Mouse (Mus musculus): ENCODE results near the gene Trabd. TPM values are rescaled to one million over a fixed set of nuclear protein-coding genes. Genes with fewer than 3 reads are reported as not detected.
A peak's percentile ranks its signal among the peaks of the same experiment; 100 is the strongest.

Trabd gene
- polyA plus RNA-seq, 1 experiment from 2014 or later, result 34.8 TPM

DNA sequence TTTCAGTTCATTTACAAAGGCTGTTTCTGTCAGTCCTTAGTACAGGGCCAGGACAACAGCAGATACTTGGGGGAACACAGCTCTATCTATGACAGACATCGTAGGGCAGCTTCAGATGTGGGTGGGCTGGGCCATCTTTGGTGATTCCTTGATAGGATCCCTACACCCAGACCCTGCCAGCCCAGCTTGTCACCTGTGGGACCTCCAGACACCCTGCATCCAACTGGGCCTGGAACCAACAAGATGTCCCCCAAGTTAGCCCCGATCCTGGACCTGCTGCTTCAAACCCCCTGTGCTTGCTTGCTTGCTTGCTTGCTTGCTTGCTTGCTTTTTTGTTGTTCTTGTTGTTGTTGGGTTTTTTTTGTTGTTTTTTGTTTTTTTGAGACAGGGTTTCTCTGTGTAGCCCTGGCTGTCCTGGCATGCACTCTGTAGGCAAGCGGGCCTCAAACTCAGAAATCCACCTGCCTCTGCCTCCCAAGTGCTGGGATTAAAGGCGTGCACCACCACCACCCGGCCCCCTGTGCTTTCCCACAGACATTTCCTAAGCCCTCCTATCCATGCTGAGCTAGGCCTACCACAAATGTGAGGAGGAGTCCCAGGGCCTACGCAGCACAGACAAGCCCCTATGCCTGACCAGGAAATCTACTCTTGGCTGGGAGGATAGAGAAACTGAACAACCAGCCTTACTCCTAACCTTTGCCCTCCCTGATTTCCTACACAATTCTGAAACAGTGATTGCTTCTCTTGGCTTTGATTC is 13.0 kb upstream of the Trabd start:
- 79% methylated on average over 6 of the region's 6 CpGs for WGBS
- no peak overlapping the region for H3K4me3 ChIP-seq (ENCODE audit: low read depth, low read length)
- H3K27ac ChIP-seq (ENCODE audit: low read depth, low read length), result no peak overlapping the region
- H3K4me1 ChIP-seq (replicated peaks; ENCODE audit: control insufficient read depth, insufficient read depth, low read length), result no peaks in the 10 kb centered on the region
- no peak overlapping the region for H3K4me2 ChIP-seq
- DNase-seq (ENCODE audit: low spot score) (no peak), ATAC-seq (replicated peaks; ENCODE audit: low FRiP score) (no peak)
- no peaks in the 10 kb centered on the region for H3K36me3 ChIP-seq (ENCODE audit: control insufficient read depth, insufficient read depth, low read length)
- H3K9me3 ChIP-seq (ENCODE audit: control insufficient read depth, low read length), result no peaks in the 10 kb centered on the region
- H3K27me3 ChIP-seq (replicated peaks; ENCODE audit: control insufficient read depth, insufficient read depth, low read length), result peaks cover 73% of the 10 kb centered on the region
- no peak overlapping the region for H3K9ac ChIP-seq (ENCODE audit: low read depth, low read length)

DNA sequence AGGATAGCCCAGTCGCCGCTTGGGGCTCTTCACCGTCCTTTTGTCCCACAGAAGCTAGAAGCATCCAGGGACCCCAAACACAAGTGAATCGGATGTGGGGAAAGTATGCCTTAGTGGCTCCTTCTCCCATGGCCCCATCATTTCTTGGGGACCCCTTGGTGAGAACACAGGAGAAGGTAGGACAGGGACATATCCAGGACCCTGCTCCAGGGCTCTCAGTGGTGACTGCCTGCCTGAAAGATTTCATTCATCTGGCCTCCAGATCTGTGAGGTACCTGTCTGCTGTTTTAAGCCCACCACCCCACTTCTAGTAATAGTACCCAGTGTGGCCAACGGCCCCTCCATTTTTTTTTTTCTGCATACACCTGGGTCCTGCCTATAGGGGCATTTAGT is 12.4 kb upstream of the Trabd start:
- Histone ChIP-seq H3K27me3 (replicated peaks; ENCODE audit: control insufficient read depth, insufficient read depth, low read length) (peaks cover 79% of the 10 kb centered on the region), H3K9ac (ENCODE audit: low read depth, low read length) (no peak overlapping the region), H3K4me2 (no peak overlapping the region), H3K4me1 (replicated peaks; ENCODE audit: control insufficient read depth, insufficient read depth, low read length) (no peaks in the 10 kb centered on the region), H3K27ac (ENCODE audit: low read depth, low read length) (no peak overlapping the region), H3K36me3 (ENCODE audit: control insufficient read depth, insufficient read depth, low read length) (no peaks in the 10 kb centered on the region), H3K9me3 (ENCODE audit: control insufficient read depth, low read length) (no peaks in the 10 kb centered on the region), H3K4me3 (ENCODE audit: low read depth, low read length) (no peak overlapping the region)
- ATAC-seq (replicated peaks; ENCODE audit: low FRiP score), result no peak
- 79% methylated on average over 5 of the region's 5 CpGs for WGBS
- no peak for DNase-seq (ENCODE audit: low spot score)

DNA sequence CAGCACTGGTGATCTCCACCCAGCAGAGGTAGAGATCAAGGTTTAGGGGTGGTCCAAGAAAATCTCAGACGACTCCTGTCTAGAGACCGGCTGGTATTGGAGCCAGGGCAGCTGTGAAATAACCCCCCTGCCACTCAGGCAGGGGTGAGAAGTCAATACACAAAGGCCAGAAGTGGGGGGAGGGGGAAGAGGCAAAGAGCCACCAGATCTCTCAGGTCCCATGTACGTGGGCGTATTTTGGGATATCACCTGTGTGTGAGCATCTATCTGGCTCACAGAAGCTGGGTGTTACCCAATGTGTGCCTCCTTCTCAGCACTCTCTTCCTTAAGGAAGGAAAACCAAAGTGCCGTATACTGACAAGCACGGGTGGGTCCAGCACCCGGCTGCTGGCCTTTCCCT is 11.9 kb upstream of the Trabd start:
- H3K27me3 ChIP-seq (replicated peaks; ENCODE audit: control insufficient read depth, insufficient read depth, low read length), result peaks cover 79% of the 10 kb centered on the region
- H3K9me3 ChIP-seq (ENCODE audit: control insufficient read depth, low read length), result no peaks in the 10 kb centered on the region
- no peak overlapping the region for H3K27ac ChIP-seq (ENCODE audit: low read depth, low read length)
- no peak overlapping the region for H3K9ac ChIP-seq (ENCODE audit: low read depth, low read length)
- H3K4me3 ChIP-seq (ENCODE audit: low read depth, low read length), result no peak overlapping the region
- DNase-seq (ENCODE audit: low spot score), result no peak
- H3K4me2 ChIP-seq, result no peak overlapping the region
- H3K36me3 ChIP-seq (ENCODE audit: control insufficient read depth, insufficient read depth, low read length), result no peaks in the 10 kb centered on the region
- WGBS, result 76% methylated on average over 7 of the region's 7 CpGs
- H3K4me1 ChIP-seq (replicated peaks; ENCODE audit: control insufficient read depth, insufficient read depth, low read length), result no peaks in the 10 kb centered on the region
- no peak for ATAC-seq (replicated peaks; ENCODE audit: low FRiP score)

DNA sequence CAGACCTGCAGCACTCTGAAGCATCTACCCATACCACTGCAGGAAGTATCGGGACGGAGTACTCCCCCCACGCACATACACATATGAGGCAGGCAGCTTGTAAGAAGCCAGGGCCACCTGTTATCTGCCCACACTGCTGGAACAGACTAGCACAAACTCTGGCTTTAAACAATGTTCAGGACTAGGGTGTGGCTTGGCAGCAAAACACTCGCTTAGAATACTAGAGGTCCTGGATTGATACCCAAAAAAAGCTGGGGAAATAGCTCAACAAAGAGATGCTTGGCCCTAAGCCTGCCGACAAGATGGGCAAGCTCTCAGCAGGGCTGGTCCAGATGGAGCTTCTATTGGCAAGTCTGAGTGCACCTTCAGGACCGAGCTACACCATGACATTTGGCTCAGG is 11.4 kb upstream of the Trabd start:
- Histone ChIP-seq H3K36me3 (ENCODE audit: control insufficient read depth, insufficient read depth, low read length) (no peaks in the 10 kb centered on the region), H3K27ac (ENCODE audit: low read depth, low read length) (no peak overlapping the region), H3K27me3 (replicated peaks; ENCODE audit: control insufficient read depth, insufficient read depth, low read length) (peaks cover 79% of the 10 kb centered on the region), H3K4me3 (ENCODE audit: low read depth, low read length) (no peak overlapping the region), H3K4me2 (no peak overlapping the region), H3K9me3 (ENCODE audit: control insufficient read depth, low read length) (no peaks in the 10 kb centered on the region), H3K4me1 (replicated peaks; ENCODE audit: control insufficient read depth, insufficient read depth, low read length) (no peaks in the 10 kb centered on the region), H3K9ac (ENCODE audit: low read depth, low read length) (no peak overlapping the region)
- DNase-seq (ENCODE audit: low spot score) (no peak), ATAC-seq (replicated peaks; ENCODE audit: low FRiP score) (no peak)
- WGBS, result 67% methylated on average over 6 of the region's 6 CpGs

DNA sequence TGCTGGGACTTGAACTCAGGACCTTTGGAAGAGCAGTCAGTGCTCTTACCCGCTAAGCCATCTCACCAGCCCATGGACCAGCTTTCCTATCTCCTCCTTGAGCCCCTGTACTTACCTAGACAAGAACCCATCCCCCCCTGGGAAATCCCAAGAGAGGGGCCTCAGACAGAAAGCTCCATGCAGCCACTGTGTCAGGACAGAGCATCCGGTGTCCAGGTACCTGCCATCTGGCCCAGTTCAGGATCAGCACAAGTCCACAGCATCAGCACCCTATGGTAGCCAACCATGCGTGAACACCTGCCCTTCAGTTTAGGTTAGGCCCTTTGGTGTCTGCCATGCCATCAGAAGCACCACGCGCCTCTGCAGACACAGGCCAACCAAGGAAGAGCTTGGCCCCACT is 10.0 kb upstream of the Trabd start:
- Histone ChIP-seq H3K27me3 (replicated peaks; ENCODE audit: control insufficient read depth, insufficient read depth, low read length) (peaks cover 79% of the 10 kb centered on the region), H3K4me2 (no peak overlapping the region), H3K36me3 (ENCODE audit: control insufficient read depth, insufficient read depth, low read length) (no peaks in the 10 kb centered on the region), H3K9ac (ENCODE audit: low read depth, low read length) (no peak overlapping the region), H3K4me3 (ENCODE audit: low read depth, low read length) (no peak overlapping the region), H3K27ac (ENCODE audit: low read depth, low read length) (no peak overlapping the region), H3K9me3 (ENCODE audit: control insufficient read depth, low read length) (no peaks in the 10 kb centered on the region), H3K4me1 (replicated peaks; ENCODE audit: control insufficient read depth, insufficient read depth, low read length) (no peaks in the 10 kb centered on the region)
- DNase-seq (ENCODE audit: low spot score) (no peak), ATAC-seq (replicated peaks; ENCODE audit: low FRiP score) (no peak)
- 87% methylated on average over 5 of the region's 5 CpGs for whole genome bisulfite sequencing

DNA sequence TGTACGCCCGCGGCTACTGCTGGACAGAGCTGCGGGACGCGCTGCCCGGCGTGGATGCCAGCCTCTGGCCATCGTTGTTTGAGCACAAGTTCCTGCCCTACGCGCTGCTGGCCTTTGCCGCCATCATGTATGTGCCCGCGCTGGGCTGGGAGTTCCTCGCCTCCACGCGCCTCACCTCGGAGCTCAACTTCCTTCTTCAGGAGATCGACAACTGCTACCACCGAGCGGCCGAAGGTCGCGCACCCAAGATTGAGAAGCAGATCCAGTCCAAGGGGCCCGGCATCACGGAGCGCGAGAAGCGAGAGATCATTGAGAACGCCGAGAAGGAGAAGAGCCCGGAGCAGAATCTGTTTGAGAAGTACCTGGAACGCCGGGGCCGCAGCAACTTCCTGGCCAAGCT is 7.3 kb upstream of the Trabd start:
- no peaks in the 10 kb centered on the region for H3K9me3 ChIP-seq (ENCODE audit: control insufficient read depth, low read length)
- no peaks in the 10 kb centered on the region for H3K4me1 ChIP-seq (replicated peaks; ENCODE audit: control insufficient read depth, insufficient read depth, low read length)
- H3K4me3 ChIP-seq (ENCODE audit: low read depth, low read length), result no peak overlapping the region; the same call in 1 of the 2 replicates
- H3K36me3 ChIP-seq (ENCODE audit: control insufficient read depth, insufficient read depth, low read length), result no peaks in the 10 kb centered on the region
- ATAC-seq (replicated peaks; ENCODE audit: low FRiP score), result no peak
- no peak overlapping the region for H3K9ac ChIP-seq (ENCODE audit: low read depth, low read length)
- no peak for DNase-seq (ENCODE audit: low spot score)
- H3K4me2 ChIP-seq, result peak overlapping the region; percentile 16
- H3K27me3 ChIP-seq (replicated peaks; ENCODE audit: control insufficient read depth, insufficient read depth, low read length), result peaks cover 66% of the 10 kb centered on the region
- H3K27ac ChIP-seq (ENCODE audit: low read depth, low read length), result no peak overlapping the region
- 18% methylated on average over 35 of the region's 35 CpGs for WGBS

DNA sequence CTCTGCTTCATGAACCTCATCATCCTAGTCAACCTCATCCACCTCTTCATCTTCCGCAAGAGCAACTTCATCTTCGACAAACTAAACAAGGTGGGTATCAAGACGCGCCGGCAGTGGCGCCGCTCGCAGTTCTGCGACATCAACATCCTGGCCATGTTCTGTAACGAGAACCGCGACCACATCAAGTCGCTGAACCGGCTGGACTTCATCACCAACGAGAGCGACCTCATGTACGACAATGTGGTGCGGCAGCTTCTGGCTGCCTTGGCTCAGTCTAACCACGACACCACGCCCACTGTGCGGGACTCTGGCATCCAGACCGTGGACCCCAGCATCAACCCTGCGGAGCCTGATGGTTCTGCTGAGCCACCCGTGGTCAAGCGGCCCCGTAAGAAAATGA is 6.7 kb upstream of the Trabd start:
- Histone ChIP-seq H3K4me1 (replicated peaks; ENCODE audit: control insufficient read depth, insufficient read depth, low read length) (no peaks in the 10 kb centered on the region), H3K4me3 (ENCODE audit: low read depth, low read length) (no peak overlapping the region), H3K9ac (ENCODE audit: low read depth, low read length) (no peak overlapping the region), H3K27ac (ENCODE audit: low read depth, low read length) (no peak overlapping the region), H3K4me2 (no peak overlapping the region), H3K36me3 (ENCODE audit: control insufficient read depth, insufficient read depth, low read length) (no peaks in the 10 kb centered on the region), H3K9me3 (ENCODE audit: control insufficient read depth, low read length) (no peaks in the 10 kb centered on the region), H3K27me3 (replicated peaks; ENCODE audit: control insufficient read depth, insufficient read depth, low read length) (peaks cover 61% of the 10 kb centered on the region)
- ATAC-seq (replicated peaks; ENCODE audit: low FRiP score), result no peak
- 14% methylated on average over 26 of the region's 26 CpGs for WGBS
- DNase-seq (ENCODE audit: low spot score), result no peak

DNA sequence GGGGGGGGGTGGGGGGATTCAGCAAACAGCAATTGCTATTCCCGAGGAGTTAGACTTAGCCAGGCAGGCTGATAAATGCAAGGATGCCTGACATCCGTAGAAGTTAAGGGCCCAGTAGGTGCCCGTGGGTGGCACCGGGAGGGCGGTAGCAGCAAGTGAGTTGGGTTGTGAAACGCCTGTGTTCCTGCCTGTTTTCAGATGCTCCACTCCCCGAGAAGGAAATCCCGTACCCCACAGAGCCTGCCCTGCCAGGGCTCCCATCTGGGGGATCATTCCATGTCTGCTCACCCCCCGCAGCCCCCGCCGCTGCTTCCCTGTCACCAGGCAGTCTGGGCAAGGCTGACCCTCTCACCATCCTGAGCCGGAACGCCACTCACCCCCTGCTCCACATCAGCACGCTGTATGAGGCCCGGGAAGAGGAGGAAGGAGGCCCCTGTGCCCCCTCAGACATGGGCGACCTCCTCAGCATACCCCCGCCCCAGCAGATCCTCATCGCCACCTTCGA is 5.5 kb upstream of the Trabd start:
- no peak overlapping the region for H3K4me2 ChIP-seq
- no peak for ATAC-seq (replicated peaks; ENCODE audit: low FRiP score)
- H3K27me3 ChIP-seq (replicated peaks; ENCODE audit: control insufficient read depth, insufficient read depth, low read length), result peaks cover 60% of the 10 kb centered on the region
- no peak overlapping the region for H3K9ac ChIP-seq (ENCODE audit: low read depth, low read length)
- 69% methylated on average over 19 of the region's 19 CpGs for WGBS
- DNase-seq (ENCODE audit: low spot score), result no peak
- no peak overlapping the region for H3K4me3 ChIP-seq (ENCODE audit: low read depth, low read length)
- no peaks in the 10 kb centered on the region for H3K9me3 ChIP-seq (ENCODE audit: control insufficient read depth, low read length)
- no peak overlapping the region for H3K27ac ChIP-seq (ENCODE audit: low read depth, low read length)
- no peaks in the 10 kb centered on the region for H3K4me1 ChIP-seq (replicated peaks; ENCODE audit: control insufficient read depth, insufficient read depth, low read length)
- no peaks in the 10 kb centered on the region for H3K36me3 ChIP-seq (ENCODE audit: control insufficient read depth, insufficient read depth, low read length)

DNA sequence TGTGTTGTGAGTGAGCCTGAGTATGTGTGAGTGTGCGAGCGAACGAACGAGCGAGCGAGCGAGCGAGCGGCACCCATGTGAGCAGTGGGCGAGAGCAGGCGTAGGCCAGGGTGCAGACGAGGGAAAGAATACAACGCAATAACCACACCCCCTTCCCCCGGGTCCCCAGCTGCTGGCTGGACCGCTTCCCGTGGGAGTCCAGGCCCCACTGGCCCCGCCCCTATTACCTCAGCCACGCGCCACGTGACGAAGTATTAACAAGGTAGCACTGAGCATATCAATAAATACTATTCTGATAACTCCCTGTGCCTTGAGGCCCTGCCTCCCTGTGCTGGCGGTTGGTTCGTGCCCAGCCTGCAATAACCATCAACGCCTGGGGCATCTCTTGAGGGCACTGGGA is 4.3 kb upstream of the Trabd start:
- Histone ChIP-seq H3K4me2 (no peak overlapping the region), H3K4me1 (replicated peaks; ENCODE audit: control insufficient read depth, insufficient read depth, low read length) (no peaks in the 10 kb centered on the region), H3K9me3 (ENCODE audit: control insufficient read depth, low read length) (no peaks in the 10 kb centered on the region), H3K27ac (ENCODE audit: low read depth, low read length) (no peak overlapping the region), H3K36me3 (ENCODE audit: control insufficient read depth, insufficient read depth, low read length) (no peaks in the 10 kb centered on the region), H3K4me3 (ENCODE audit: low read depth, low read length) (no peak overlapping the region), H3K9ac (ENCODE audit: low read depth, low read length) (no peak overlapping the region), H3K27me3 (replicated peaks; ENCODE audit: control insufficient read depth, insufficient read depth, low read length) (peaks cover 55% of the 10 kb centered on the region)
- ATAC-seq (replicated peaks; ENCODE audit: low FRiP score), result no peak
- DNase-seq (ENCODE audit: low spot score), result no peak
- 72% methylated on average over 24 of the region's 24 CpGs for WGBS
